Mouse (Mus musculus): ENCODE results near the gene She. TPM values are rescaled to one million over a fixed set of nuclear protein-coding genes. Genes with fewer than 3 reads are reported as not detected.

The She gene
- not detected in 2 replicates for total RNA-seq (2023)

GRCm38 (mm10) chr3:89830815-89831591 lies at the start of gene She:
Gene She, plus strand, starts transcription at chr3:89831370.

Other genes with a start within 250 kb of the She start
- gene Adar, start 116.3 kb upstream of the She start, total RNA-seq (2023) = 68.0 and 81.1 TPM in 2 replicates
- 0.16 and 0.54 TPM in 2 replicates for gene Chrnb2, start 66.7 kb upstream of the She start, total RNA-seq (2023)
- gene Ube2q1, start 57.8 kb upstream of the She start, total RNA-seq (2023) = 78.8 and 79.5 TPM in 2 replicates
- gene Il6ra, start 81.8 kb downstream of the She start, total RNA-seq (2023) = 107 and 112 TPM in 2 replicates
- gene Atp8b2, start 132.1 kb downstream of the She start, total RNA-seq (2023) = 11.8 and 12.7 TPM in 2 replicates
- gene Hax1, start 167.4 kb downstream of the She start, total RNA-seq (2023) = 26.2 and 34.0 TPM in 2 replicates
- gene 4933434E20Rik, start 220.3 kb downstream of the She start, total RNA-seq (2023) = 50.8 and 58.4 TPM in 2 replicates
- gene Ubap2l, start 221.3 kb downstream of the She start, total RNA-seq (2023) = 142 and 164 TPM in 2 replicates
- gene Tpm3, start 241.3 kb downstream of the She start, total RNA-seq (2023) = 990 and 1,148 TPM in 2 replicates